Mouse (Mus musculus) MEL (cell line): Measurements from ENCODE around the gene 1700020N01Rik.

Experiments used
- CTCF ChIP-seq, 3 experiments: IDR thresholded peaks in 2 of 3; conservative IDR thresholded peaks in 1 of 3; 2 replicates each; pipeline ENCODE4 v1.5.1; 2011 to 2012; ENCODE audit warnings: low read length in 3 of 3, low read depth in 2 of 3, mild to moderate bottlenecking in 2 of 3, improper control_type of control experiment in 1 of 3, inconsistent platforms in 1 of 3, mixed read lengths in 1 of 3, moderate library complexity in 1 of 3; ENCODE audit not compliant: control insufficient read depth in 1 of 3, insufficient read depth in 1 of 3, poor library complexity in 1 of 3, severe bottlenecking in 1 of 3
- EP300 ChIP-seq, 2 experiments: IDR thresholded peaks; 2 replicates each; pipeline ENCODE4 v1.6.1; 2011; ENCODE audit warnings: improper control_type of control experiment in 2 of 2, low read length in 2 of 2, low read depth in 1 of 2, mild to moderate bottlenecking in 1 of 2
- GABPA ChIP-seq: IDR thresholded peaks from 2 replicates; pipeline ENCODE4 v1.6.1; 2012; ENCODE audit warnings: low read depth, mild to moderate bottlenecking, inconsistent platforms, low read length, improper control_type of control experiment, moderate library complexity
- MAFK ChIP-seq: IDR thresholded peaks from 2 replicates; pipeline ENCODE4 v1.6.1; 2011; ENCODE audit warnings: low read depth, mild to moderate bottlenecking, low read length, improper control_type of control experiment, borderline replicate concordance
- POLR2A ChIP-seq, 2 experiments: IDR thresholded peaks; 2 replicates each; pipeline ENCODE4 v1.6.1; 2011 to 2012; ENCODE audit warnings: low read length in 2 of 2, mild to moderate bottlenecking in 2 of 2, control low read depth in 1 of 2, improper control_type of control experiment in 1 of 2, low read depth in 1 of 2, moderate library complexity in 1 of 2; ENCODE audit not compliant: control insufficient read depth in 1 of 2, insufficient read depth in 1 of 2, poor library complexity in 1 of 2
- TAL1 ChIP-seq: IDR thresholded peaks from 2 replicates; pipeline ENCODE4 v1.6.1; 2012; ENCODE audit warnings: mild to moderate bottlenecking, inconsistent platforms, low read length, moderate library complexity, mixed read lengths
- ZKSCAN1 ChIP-seq: IDR thresholded peaks from 2 replicates; pipeline ENCODE4 v1.6.1; 2012; ENCODE audit warnings: low read depth, mild to moderate bottlenecking, inconsistent platforms, low read length, improper control_type of control experiment, moderate library complexity

DNA sequence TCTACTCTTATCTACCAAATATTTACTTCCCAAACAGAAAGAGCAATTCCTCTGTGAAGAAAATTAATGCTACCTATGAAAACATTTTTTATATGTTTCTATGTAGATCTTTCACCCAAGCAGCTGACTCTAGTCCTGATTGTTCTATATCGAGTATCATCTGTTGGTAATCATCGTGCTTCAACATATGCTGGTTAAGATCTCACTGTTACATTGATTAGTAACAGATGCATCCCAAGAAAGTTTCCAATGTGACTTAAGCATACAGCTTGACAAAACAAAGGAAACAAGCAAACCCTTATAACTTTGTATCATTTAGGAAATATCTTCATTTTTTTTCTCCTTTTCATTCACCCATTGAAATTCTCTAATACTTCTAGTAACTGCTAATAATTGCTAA lies 5.9 kb upstream of the 1700020N01Rik start:
- no peak for TF ChIP-seq MAFK
- no peak for TF ChIP-seq EP300 (IDR thresholded peaks at IDR 0.05; ENCODE audit: low read depth in 1 of 2, low read length in 2 of 2)
- no peak for TF ChIP-seq TAL1
- TF ChIP-seq CTCF (IDR thresholded peaks at IDR 0.05 in 2 of 3, conservative IDR thresholded peaks at IDR 0.05 in 1 of 3; ENCODE audit: control insufficient read depth in 1 of 3, insufficient read depth in 1 of 3, low read depth in 2 of 3, low read length in 3 of 3, poor library complexity in 1 of 3, severe bottlenecking in 1 of 3), result no peak
- no peak for TF ChIP-seq GABPA
- TF ChIP-seq ZKSCAN1, result no peak
- no peak for TF ChIP-seq POLR2A (IDR thresholded peaks at IDR 0.05; ENCODE audit: control insufficient read depth in 1 of 2, insufficient read depth in 1 of 2, low read depth in 1 of 2, low read length in 2 of 2, poor library complexity in 1 of 2)
